Mouse (Mus musculus) bone marrow macrophage, adult 2 months (primary cell): ENCODE measurements around the gene Art4.

Experiments used
- CTCF ChIP-seq: IDR thresholded peaks from 2 replicates; pipeline ENCODE4 v1.5.1; 2012; ENCODE audit warnings: low read depth, mild to moderate bottlenecking, low read length, moderate library complexity
- POLR2A ChIP-seq: IDR thresholded peaks from 2 replicates; pipeline ENCODE4 v1.6.1; 2012; ENCODE audit warnings: mild to moderate bottlenecking, low read depth, low read length, borderline replicate concordance

DNA sequence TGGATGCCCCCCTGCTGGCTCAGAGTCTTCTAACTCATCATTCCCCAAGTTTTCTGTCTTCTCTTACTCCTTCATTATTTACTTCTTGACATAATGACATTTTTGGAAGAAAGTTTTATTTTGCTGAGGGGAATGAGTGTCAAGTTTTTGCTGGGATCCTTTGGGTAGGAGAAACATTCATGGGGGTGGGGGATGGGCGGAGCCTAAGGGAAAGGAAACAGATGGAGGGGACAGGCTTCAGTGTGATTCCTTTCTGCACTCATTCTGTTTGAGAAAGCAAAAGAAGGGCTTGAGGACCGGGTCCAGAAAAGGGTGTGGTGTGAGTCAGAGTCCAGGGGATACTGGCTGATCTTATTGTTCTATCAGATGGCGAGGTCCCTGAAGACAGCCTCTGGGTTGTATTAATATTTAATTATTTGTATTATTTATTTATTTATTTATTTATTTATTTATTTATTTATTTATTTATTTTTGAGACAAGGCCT, 25.9 kb upstream of the Art4 start:
- TF ChIP-seq CTCF (no peak), POLR2A (no peak)
